In genomic region chr1:44584886-44585385, GRCm38 (mm10) we compare ENCODE assay signal across 9 mouse cellular contexts. TPM values are rescaled to one million over a fixed set of nuclear protein-coding genes. Genes with fewer than 3 reads are reported as not detected.
A peak's percentile ranks its signal among the peaks of the same experiment; 100 is the strongest.
DNase-seq lines count a peak whose midpoint lies in the region; TF ChIP-seq lines count a peak whose summit lies in the region.
"Had no signal": no experiment of that assay in that cellular context is flagged by ENCODE, and none has a peak within 500 bp of the region (broad histone marks: within the 10 kb centered on the region; RNA-seq: fewer than 3 reads in every experiment).

No protein-coding gene starts in this region.

- no peaks in the 10 kb centered on the region for H3K79me2 ChIP-seq in myocyte (ENCODE audit: control insufficient read depth, insufficient read depth)

- no peaks in the 10 kb centered on the region for H3K27me3 ChIP-seq in myocyte (ENCODE audit: control insufficient read depth, insufficient read depth, insufficient read length)
- H3K27me3 ChIP-seq: CH12.LX had no signal

- H3K4me2 ChIP-seq in myocyte (ENCODE audit: low read depth): peak overlapping the region; percentile 58

- no peak overlapping the region for H3ac ChIP-seq in myocyte (ENCODE audit: control insufficient read depth, insufficient read length)

- no peak for TF ChIP-seq POLR2A in myocyte (IDR thresholded peaks at IDR 0.05; ENCODE audit: insufficient read length, low read depth)

- DNase-seq in cerebellum, postnatal 25 days: peak; percentile 11 to 34
- no peak for DNase-seq in cerebellum, adult 8-10 months
- DNase-seq in 3T3-L1 (ENCODE audit: low read depth, low spot score): peak; percentile 99
- peak; percentile 68 for DNase-seq in embryo, embryonic 10.5 days (ENCODE audit: low spot score)
- peak; percentile 6 to 36 for DNase-seq in kidney, postnatal 25 days
- no peak for DNase-seq in urinary bladder, postnatal 4 days (ENCODE audit: low spot score in 2 of 2)
- DNase-seq in layer of hippocampus, adult 9-10 months (ENCODE audit: low spot score): no peak

- H3K36me3 ChIP-seq in myocyte (ENCODE audit: control insufficient read depth, insufficient read depth): no peaks in the 10 kb centered on the region

- no peak overlapping the region for H3K4me3 ChIP-seq in myocyte

TF ChIP-seq in myocyte, 11 proteins besides CTCF, POLR2A, EP300 and RAD21:
- TF ChIP-seq CEBPB (IDR thresholded peaks at IDR 0.05; ENCODE audit: insufficient read depth, poor library complexity, severe bottlenecking) (0 out of 2 replicates have a peak, but pooled peaks have one; percentile 4), E2F4 (IDR thresholded peaks at IDR 0.05; ENCODE audit: insufficient read depth) (no peak), TCF3 (IDR thresholded peaks at IDR 0.05; ENCODE audit: insufficient read length, low read depth) (no peak), REST (IDR thresholded peaks at IDR 0.05; ENCODE audit: insufficient read depth, insufficient read length) (no peak), MAX (IDR thresholded peaks at IDR 0.05; ENCODE audit: low read depth) (no peak), POLR2AphosphoS2 (IDR thresholded peaks at IDR 0.05; ENCODE audit: insufficient read length, low read depth) (no peak), TCF12 (IDR thresholded peaks at IDR 0.05; ENCODE audit: insufficient read depth, poor library complexity, severe bottlenecking) (peak; percentile 26), USF1 (IDR thresholded peaks at IDR 0.05; ENCODE audit: low read depth) (no peak), MYOG (IDR thresholded peaks at IDR 0.05; ENCODE audit: control insufficient read depth in 1 of 3, insufficient read depth in 1 of 3, insufficient read length in 2 of 3, low read depth in 2 of 3) (peak in 1 of 3 experiments; percentile 63), MYOD1 (IDR thresholded peaks at IDR 0.05; ENCODE audit: control insufficient read depth in 1 of 3, insufficient read length in 2 of 3, low read depth in 2 of 3) (peak in 1 of 3 experiments; percentile 73), SRF (IDR thresholded peaks at IDR 0.05; ENCODE audit: control insufficient read depth, insufficient read length, low read depth) (no peak)
TF ChIP-seq in myocyte: peak in this region for 4.

RNA-seq across cellular contexts. Expression of gene Gulp1, which starts 33.6 kb away (rescaled TPM):
- 2.0 TPM for polyA plus RNA-seq in myocyte (2012; fragmentation: generic; extraction: Trizol)

Comparison
In these comparisons a context has a peak if more than half of its experiments do, and no peak if none do; other contexts are left out.
1. DNase-seq: peak in cerebellum, postnatal 25 days (2 of 2), 3T3-L1 (single experiment), embryo, embryonic 10.5 days (single experiment) and kidney, postnatal 25 days (2 of 2); none in cerebellum, adult 8-10 months (single experiment), urinary bladder, postnatal 4 days (0 of 2) and layer of hippocampus, adult 9-10 months (single experiment).